ENCODE assay signal across 8 mouse cellular contexts in the genomic region with DNA sequence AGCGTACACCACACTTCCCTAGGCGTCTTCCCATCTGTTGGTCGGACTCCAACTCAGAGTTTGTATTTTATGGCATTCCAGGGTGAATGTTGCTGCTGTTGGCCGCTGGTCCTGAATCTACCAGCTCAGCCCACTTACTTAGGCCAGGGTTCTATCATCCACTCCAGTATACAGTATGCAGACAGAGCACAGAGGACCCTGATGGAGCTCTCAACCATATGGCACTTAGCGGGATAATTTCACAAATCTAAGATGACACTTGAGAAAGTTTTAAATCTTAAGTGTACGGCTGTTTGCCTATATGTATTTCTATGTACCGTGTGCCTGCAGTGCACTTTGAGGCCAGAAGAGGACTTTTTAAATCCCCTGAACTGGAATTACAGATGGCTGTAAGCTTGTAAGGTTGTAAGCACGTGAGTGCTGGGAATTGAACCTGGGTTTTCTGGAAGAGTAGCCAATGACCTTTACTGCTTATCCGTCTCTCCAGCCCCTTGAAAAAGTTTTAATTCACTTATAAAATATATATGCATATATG. TPM values are rescaled to one million over a fixed set of nuclear protein-coding genes. Genes with fewer than 3 reads are reported as not detected.
A peak's percentile ranks its signal among the peaks of the same experiment; 100 is the strongest.
DNase-seq lines count a peak whose midpoint lies in the region; ATAC-seq lines count a peak whose summit lies in the region.

No protein-coding gene starts in this region.

- no peak overlapping the region for H3K4me3 ChIP-seq in neural tube, embryonic 11.5 days (ENCODE audit: low read depth, low read length)
- peak overlapping the region; percentile 62; the same call in 1 of the 2 replicates for H3K4me3 ChIP-seq in limb, embryonic 15.5 days
- no peak overlapping the region for H3K4me3 ChIP-seq in stomach, embryonic 15.5 days (replicated peaks)

- no peak for DNase-seq in neural tube, embryonic 11.5 days (ENCODE audit: low spot score)
- DNase-seq in neural tube, embryonic 10.5 days (ENCODE audit: extremely low spot score, low spot score): no peak
- DNase-seq in kidney, postnatal 36 days: no peak
- no peak for DNase-seq in layer of hippocampus, postnatal 36 days

- H3K36me3 ChIP-seq in neural tube, embryonic 11.5 days (ENCODE audit: control insufficient read depth, insufficient read depth, low read length): no peaks in the 10 kb centered on the region
- no peaks in the 10 kb centered on the region for H3K36me3 ChIP-seq in limb, embryonic 15.5 days
- no peaks in the 10 kb centered on the region for H3K36me3 ChIP-seq in stomach, embryonic 15.5 days

- peak; percentile 15; the same call in 1 of the 2 replicates for ATAC-seq in neural tube, embryonic 11.5 days (ENCODE audit: insufficient read depth, low FRiP score, low TSS enrichment)
- ATAC-seq in erythroblast, adult 5-6 weeks (replicated peaks; ENCODE audit: low FRiP score, poor library complexity, severe bottlenecking): peak; percentile 36
- ATAC-seq in limb, embryonic 15.5 days (ENCODE audit: insufficient number of reproducible peaks, low FRiP score, low TSS enrichment, low read depth): 0 out of 2 replicates have a peak, but pooled peaks have one; percentile 4
- no peak for ATAC-seq in stomach, embryonic 15.5 days (ENCODE audit: insufficient read depth, low FRiP score, low read depth)
- no peak for ATAC-seq in inflammation-experienced regulatory T-cells, adult 6 months

- no peak overlapping the region for H3K4me2 ChIP-seq in neural tube, embryonic 11.5 days (ENCODE audit: low read depth)
- H3K4me2 ChIP-seq in limb, embryonic 15.5 days: peak overlapping the region; percentile 81
- H3K4me2 ChIP-seq in stomach, embryonic 15.5 days: peak overlapping the region; percentile 70

- no peaks in the 10 kb centered on the region for H3K27me3 ChIP-seq in neural tube, embryonic 11.5 days (ENCODE audit: control insufficient read depth, insufficient read depth, low read length)
- no peaks in the 10 kb centered on the region for H3K27me3 ChIP-seq in limb, embryonic 15.5 days
- no peaks in the 10 kb centered on the region for H3K27me3 ChIP-seq in stomach, embryonic 15.5 days (replicated peaks)

- no peaks in the 10 kb centered on the region for H3K9me3 ChIP-seq in neural tube, embryonic 11.5 days (ENCODE audit: control insufficient read depth, low read length)
- H3K9me3 ChIP-seq in limb, embryonic 15.5 days: no peaks in the 10 kb centered on the region
- no peaks in the 10 kb centered on the region for H3K9me3 ChIP-seq in stomach, embryonic 15.5 days

- 42% methylated on average over 9 of the region's 9 CpGs for WGBS in neural tube, embryonic 11.5 days
- 37% methylated on average over 9 of the region's 9 CpGs for WGBS in limb, embryonic 15.5 days
- WGBS in stomach, embryonic 15.5 days: 40% methylated on average over 9 of the region's 9 CpGs

- no peak overlapping the region for H3K27ac ChIP-seq in neural tube, embryonic 11.5 days (ENCODE audit: low read depth, low read length)
- peak overlapping the region; percentile 99 for H3K27ac ChIP-seq in limb, embryonic 15.5 days
- peak overlapping the region; percentile 98 for H3K27ac ChIP-seq in stomach, embryonic 15.5 days

- H3K9ac ChIP-seq in neural tube, embryonic 11.5 days (ENCODE audit: low read length): no peak overlapping the region
- H3K9ac ChIP-seq in limb, embryonic 15.5 days: no peak overlapping the region
- no peak overlapping the region for H3K9ac ChIP-seq in stomach, embryonic 15.5 days

- peaks cover 20% of the 10 kb centered on the region for H3K4me1 ChIP-seq in neural tube, embryonic 11.5 days (ENCODE audit: control insufficient read depth, insufficient read depth, low read length)
- peaks cover 57% of the 10 kb centered on the region for H3K4me1 ChIP-seq in limb, embryonic 15.5 days
- peaks cover 28% of the 10 kb centered on the region for H3K4me1 ChIP-seq in stomach, embryonic 15.5 days

RNA-seq across cellular contexts. Expression of gene Zfp36l1, which starts 20.3 kb away (rescaled TPM):
- polyA plus RNA-seq in neural tube, embryonic 11.5 days (2014; fragmentation: Nextera tagmentation; extraction: Ambion mirVana): 135 and 139 TPM in 2 replicates
- 8.8 and 12.7 TPM in 2 replicates for total RNA-seq in erythroblast, adult 5-6 weeks (2015; ENCODE audit: low replicate concordance)
- total RNA-seq in erythroblast, adult 5-6 weeks (2017; ENCODE audit: low replicate concordance): 4.0 and 4.3 TPM in 2 replicates
- 147 and 148 TPM in 2 replicates for polyA plus RNA-seq in limb, embryonic 15.5 days (2015; fragmentation: Nextera tagmentation; extraction: Ambion mirVana)
- polyA plus RNA-seq in stomach, embryonic 15.5 days (2015; fragmentation: Nextera tagmentation; extraction: Ambion mirVana): 142 and 146 TPM in 2 replicates
- polyA plus RNA-seq in inflammation-experienced regulatory T-cells, adult 6 months (2017; shearing (Covaris generic)): 100 to 1,000 TPM; 109 to 177 (median 123) TPM
- 10 to 100 TPM; 32.1 to 39.1 TPM for total RNA-seq in layer of hippocampus, postnatal 36 days (2021)

Comparison
In these comparisons a context has a peak if more than half of its experiments do, and no peak if none do; other contexts are left out.
1. ATAC-seq: peak in neural tube, embryonic 11.5 days (single experiment), erythroblast, adult 5-6 weeks (single experiment) and limb, embryonic 15.5 days (single experiment); none in stomach, embryonic 15.5 days (single experiment) and inflammation-experienced regulatory T-cells, adult 6 months (single experiment).